Mouse (Mus musculus) testis, postnatal 14 days (tissue): ENCODE measurements around the gene Lcorl.
A peak's percentile ranks its signal among the peaks of the same experiment; 100 is the strongest.
"Not testable (repeated sequence)": the region's sequence is repeated elsewhere in the genome, so short reads cannot be mapped to it uniquely, and the experiment has no call there.

ENCODE experiments used
- DNase-seq: peaks from one replicate; pipeline ENCODE4 v3.0.0; 2021; ENCODE audit warnings: low spot score

The Lcorl gene

DNA sequence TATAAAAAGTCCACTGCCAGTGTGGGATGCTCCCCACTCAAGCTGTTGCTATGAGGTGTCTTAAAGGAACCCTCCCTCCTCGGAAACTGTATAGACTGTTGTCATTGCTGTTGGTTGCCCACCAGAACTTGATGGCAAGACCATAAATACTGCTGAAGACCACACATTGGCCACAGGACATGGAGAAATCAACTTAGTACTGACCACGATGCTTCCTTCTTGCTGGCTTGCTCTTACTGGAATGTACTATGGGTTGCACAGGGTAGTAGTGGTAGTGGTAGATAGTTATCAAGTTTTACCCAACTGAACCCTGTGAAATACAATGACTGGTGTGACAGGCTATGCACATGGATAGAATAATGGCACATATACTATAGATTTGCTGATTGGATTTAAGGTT is 150.6 kb downstream of the Lcorl start:
- DNase-seq = no peak

DNA sequence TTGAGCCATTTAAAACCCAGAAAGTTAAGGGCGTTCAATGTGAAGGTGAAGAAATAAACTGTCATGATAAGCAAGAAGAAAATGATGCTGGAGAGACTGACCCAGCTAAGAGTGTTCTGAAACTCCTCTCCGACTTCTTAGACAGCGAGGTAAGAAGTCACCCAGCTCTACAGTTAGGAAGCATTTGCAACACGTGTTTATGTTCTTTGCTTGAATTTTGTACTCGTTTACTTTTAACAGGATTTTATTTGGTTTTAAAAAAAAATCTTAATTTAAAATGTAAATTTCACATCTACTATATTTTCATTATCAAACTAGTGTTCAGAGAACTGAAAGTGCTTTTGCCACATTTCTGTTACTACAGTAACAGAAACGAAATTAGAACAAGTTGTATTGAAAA is 165.7 kb downstream of the Lcorl start:
- no peak for DNase-seq

DNA sequence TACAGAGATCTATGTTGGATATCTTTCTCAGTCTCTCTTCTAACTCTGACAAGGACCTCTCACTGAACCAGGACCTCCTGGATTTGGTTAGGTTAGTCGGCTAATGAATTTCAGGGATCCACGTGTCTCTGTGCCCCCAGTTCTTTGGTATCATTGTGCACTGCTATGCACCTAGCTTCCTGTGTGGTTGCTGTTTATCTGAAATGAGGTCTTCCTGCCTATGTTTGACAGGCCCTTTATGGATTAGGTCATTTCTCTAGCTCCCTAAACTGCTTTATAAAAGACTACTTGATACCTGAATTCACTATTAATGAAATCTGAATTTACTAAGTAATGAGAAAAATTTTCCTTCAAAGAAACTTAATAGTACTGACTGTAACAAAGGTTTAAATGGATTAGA is 166.6 kb downstream of the Lcorl start:
- no peak for DNase-seq

DNA sequence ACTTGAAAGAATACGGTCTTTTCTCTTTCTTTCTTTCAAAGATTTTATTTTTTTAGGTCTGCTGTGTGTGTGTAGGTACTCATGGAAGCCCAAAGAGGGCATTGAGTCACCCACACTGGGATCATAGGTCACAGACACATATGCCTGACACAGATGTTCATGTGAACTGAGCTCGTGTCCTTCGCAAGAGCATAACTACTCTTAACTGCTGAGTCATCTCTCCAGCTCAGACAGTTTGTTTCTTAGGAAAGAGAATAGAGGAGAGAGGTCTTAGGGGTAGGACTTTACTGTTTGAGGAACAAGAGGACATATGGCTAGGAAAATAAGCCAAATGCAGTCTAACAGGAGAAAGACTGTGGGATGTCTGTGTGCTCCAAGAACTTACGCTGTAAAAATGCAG is 168.3 kb downstream of the Lcorl start:
- no peak for DNase-seq

DNA sequence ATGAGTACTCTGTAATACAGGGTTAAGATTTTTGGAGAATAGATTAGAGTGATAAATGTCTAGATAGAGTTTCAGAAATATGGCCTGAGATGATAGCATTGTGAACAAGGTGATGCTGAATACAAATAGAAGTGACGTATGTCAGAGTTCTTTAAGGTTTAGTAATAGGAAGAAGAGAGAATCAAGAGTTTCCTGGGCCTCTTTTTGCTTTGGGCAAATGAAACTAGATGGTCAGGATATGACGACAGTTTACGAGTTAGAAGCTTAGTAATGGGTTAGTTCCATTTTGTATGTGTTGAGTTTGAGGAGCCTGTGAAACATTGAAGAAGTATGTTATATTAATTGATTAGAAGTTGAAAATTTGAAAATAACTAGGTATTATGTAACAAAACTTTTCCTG is 171.2 kb downstream of the Lcorl start:
- no peak for DNase-seq

DNA sequence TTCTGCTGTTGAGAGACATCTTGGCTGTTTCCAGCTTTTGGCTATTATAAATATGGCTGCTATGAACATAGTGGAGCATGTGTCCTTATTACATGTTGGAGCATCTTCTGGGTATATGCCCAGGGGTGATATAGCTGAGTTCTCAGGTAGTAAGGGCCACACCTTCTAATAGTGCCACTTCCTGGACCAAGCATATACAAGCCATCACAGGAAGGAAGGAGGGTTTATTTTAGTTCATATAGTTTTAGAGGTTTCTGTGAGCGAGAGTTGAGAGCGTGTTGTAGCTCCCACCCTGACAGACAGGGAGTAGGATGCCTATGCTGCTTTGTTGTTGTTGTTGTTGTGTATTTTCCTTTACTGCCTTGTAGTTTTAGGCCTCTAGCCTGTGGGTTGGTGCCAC is 172.2 kb downstream of the Lcorl start:
- no peak for DNase-seq

DNA sequence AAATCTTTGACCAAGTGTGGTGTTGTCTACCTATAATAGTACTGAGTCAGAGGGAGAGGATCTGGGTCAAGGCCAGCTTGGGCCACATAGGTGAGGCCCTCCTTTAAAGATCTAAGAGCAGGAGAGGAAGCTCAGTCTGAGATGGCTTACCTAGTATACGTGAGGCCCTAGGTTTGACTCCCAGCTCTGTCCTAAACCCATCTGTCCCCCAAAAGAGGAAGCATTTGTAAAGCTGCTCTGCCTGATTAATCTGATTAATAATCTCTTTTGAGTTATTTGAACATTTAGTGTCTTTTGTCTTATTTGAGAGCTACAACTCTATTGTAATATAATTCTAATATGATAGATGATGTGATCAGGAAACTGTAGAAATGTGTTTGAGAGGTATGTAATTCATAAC is 174.0 kb downstream of the Lcorl start:
- DNase-seq = no peak

DNA sequence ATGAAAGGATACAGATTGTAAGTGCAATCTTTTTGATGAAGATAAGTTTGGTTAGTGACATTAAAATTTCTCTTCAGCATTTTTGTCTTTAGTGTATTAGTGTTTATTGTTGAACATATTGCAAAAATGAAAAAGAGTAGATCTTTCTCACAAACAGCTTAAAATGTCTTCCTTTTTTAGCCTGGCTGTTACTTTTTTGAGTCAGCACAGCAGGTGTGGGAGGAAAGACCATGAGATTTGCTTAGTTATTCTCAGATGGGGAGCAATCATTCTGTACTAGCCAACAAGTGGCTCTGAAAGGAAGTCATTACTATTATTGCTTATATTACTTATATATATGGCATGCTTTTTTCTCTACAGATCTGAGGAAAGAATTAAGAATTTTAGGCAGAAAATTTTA is 177.5 kb downstream of the Lcorl start:
- no peak for DNase-seq

DNA sequence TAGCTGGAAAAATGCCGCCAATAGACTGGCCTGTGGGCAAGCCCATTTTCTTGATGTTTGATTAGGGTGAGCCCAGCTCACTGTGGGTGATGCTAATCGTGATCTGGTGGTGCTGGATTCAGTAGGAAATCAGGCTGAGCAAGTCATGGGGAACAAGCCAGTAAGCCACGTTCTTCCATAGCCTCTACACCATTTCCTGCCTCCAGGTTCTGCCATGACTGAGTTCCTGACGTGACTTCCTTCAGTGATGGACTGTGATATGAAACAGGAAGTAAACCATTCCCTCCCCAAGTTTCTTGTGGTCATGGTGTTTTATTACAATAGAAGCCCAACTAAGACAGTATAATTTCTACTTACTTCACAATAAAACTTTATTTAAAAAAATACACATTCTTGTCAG is 179.8 kb downstream of the Lcorl start:
- DNase-seq = no peak

DNA sequence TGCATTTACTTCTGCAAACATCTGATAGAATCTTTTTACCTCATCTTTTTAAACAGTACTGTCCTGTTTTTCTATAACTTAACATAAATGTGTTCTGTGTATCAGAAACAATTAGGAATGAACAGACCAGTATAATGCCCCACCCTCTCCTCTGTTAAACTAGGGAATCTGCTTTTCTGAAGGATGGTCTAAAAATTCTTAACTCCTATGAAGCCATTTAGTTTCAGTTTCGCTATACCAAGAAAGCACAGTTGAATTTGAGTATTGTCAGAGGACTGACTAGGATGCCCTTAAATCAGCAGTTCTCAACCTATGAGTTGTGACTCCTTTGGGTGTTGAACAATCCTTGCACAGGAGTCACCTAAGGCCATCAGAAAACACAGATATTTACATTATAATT is 182.4 kb downstream of the Lcorl start:
- DNase-seq = no peak

DNA sequence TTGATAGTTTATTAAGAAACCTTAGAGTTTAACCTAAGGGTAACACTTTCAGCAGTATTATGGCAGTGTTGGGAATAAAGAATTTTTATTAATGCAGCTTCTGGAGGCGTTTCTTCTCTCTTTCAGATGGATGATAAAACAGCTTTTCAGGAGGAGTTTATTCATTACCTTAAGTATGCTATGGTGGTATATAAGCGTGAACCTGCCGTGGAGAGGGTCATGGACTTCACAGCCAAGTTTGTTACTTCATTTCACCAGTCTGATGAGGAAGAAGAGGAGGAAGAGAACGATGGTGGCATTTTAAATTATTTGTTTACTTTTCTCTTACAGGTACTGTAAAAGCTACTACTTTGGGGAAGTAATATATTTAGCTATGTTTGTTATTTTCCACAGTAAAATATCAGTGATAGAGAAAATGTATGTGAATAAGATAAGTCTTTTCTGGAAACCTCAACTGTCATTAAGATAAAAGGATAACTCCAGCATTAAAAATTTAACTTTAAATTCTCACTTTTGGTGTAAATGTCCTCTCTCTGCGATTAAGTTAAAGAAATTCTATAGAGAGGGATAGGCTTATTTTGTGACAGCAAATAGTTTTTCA is 186.4 kb downstream of the Lcorl start:
- no peak for DNase-seq

DNA sequence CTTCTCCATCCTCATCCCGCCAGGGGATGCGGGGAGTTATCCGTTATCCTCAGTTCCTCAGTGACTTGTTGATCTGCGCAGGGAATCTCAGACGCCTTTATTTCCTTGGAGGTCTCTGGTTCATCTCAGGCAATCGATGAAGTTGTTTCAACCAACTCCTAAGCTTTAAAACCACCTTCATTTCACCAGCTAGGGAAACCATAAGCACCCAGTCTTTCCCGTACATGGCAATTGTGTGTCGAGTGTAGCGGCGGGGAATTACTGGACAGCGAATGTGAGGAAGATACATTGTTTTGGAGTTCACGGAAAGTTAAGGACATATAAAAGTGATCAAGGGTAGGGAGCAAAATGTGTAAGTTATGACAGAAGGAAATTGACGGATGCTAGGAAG is 187.1 kb downstream of the Lcorl start:
- no peak for DNase-seq

DNA sequence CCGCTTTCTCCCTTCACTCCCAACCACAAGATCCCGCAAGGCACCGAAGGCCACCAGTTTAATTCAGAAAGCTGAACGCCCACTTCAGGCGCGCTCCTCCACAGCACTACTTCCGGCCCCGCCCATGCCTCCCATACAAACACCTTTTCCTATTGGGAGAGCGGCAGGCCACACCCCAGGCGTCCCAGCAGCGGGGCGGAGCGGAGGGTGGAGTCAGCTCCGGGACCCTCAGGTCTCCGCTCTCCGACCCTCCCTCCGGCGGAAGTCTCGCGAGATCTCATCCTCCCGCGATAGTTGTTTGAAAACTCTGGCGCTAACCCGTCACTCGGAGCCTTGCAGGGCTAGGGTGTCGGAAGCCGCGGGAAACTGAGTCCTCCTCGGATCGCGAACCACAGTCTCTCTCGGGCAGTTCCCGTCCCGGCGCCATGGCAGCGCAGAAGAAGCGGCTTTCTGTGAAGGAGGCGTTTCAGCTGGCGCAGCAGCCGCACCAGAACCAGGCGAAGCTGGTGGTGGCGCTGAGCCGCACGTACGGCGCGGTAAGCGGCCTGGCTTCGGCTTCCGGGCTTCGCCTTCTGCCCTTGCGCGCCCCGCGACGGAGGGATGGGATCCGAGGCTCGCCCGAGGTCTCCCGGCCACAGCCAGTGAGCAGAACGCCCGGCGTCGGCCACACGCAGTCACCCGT is 187.7 kb downstream of the Lcorl start, which contains the start of gene Ncapg:
Gene Ncapg, plus strand, starts transcription at position 322 of the 682 bp plus-strand sequence.
- peak; percentile 100 for DNase-seq

DNA sequence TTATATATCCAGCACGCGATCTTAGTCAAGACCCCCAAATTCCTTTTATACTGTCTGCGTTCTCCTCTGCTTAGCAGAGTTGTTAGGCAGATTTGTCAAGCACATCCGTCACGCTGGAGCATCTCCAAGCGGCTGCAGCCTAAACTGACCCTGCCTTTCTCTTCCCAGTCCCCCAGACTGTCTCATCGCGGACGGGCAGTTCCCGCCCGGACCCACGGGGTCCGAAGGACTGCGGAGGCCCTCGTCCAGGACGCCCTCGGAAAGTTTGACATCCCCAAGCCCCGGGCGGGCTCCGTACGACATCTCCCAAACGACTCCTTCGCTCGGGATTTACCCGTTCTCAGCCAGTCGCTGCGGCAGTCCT is 188.2 kb downstream of the Lcorl start:
- no peak for DNase-seq

DNA sequence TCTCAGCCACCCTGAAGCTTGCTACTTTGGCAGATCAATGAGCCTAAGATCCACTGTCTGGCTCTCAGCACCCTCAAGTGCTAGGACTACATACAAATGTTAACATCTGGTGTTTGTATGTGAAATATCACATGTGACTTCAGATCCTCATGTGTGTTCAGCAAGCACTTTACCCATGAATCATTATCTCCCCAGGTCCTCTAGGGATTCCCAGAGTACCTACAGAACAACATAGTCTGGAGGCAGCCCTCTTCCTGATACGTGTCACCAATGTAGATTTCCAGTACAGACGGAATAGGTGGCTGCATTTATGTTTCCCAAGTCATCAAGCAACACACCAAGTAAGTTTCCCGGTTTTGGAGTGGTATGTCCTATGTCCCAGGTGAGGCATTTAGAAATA is 188.6 kb downstream of the Lcorl start:
- no peak for DNase-seq

DNA sequence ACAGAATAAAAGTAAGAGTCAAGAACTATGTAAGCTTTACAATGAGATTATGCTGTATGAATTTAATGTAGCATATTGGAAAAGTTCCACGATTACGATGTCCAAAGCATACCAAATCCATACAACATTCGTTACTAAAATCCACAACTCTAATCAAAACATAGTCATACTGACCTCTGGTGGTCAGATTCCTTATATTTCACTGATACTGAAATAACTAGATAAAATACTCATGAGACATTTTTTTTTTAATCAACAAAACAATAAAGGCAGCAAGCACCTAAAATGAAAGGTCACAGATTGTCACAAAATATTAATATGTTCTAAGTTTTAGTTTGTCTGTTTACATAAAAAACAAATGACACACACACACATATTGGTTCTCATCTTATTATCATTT is 189.1 kb downstream of the Lcorl start:
- no peak for DNase-seq

DNA sequence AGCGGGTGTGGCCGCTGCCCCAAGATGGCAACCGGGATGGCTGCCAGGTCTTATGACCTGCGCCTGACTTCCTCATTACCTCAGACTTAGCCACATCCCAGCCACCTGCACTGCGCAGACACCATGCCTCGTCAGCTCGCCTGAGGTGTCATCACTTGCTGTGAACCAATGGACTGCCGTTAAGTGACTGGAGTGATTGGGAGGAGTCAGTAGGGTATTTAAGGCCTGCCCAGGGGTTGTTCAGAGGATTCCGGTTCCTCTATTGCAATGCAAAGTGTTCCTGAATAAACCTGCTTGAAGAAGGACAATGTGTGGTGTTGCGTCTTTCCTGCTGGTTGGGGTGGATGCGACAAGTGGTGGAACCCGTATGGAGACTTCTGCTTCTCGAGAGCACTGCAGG is 199.0 kb downstream of the Lcorl start:
- DNase-seq = not testable (repeated sequence)

DNA sequence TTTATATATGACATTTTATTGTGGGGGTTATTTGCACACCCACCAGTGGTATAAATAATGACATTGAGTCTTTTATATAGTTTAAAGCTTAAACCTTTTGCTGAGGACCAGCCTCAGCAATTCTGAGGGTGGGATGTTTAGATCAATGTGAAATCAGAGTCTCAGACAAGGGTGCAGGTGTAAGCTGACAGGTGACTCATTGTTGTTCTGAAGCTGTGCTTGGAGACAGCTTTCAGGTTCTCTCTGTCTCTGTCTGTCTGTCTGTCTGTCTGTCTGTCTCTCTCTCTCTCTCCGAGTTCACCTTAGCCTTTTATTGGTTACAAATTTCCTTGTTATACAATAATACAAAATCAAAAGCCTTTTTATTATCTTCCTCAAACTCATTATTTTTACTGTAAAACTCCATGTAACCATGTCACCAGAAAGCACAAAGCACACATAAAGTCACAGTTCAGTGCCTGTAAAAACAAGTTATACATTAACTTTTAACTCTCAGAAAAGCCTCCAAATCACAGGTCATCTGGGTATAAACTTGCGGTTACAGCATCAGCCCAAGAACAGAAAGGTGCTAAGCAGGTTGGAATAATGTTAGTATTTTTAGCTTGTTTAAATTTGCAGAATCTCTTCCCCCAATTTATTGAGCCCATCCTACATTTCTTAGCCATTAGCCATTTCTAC is 206.2 kb downstream of the Lcorl start:
- DNase-seq = no peak
